Mouse (Mus musculus) right cerebral cortex, postnatal 14 days (tissue): ENCODE data around the gene Rgs2.

ENCODE experiments used
- DNase-seq: peaks from one replicate; pipeline ENCODE4 v3.0.0; 2022

Gene Rgs2

GRCm38 (mm10) chr1:143982765-143983312 is 21.1 kb downstream of the Rgs2 start:
- DNase-seq: no peak

- no peak for DNase-seq
These were observed 21.7 kb downstream of the Rgs2 start for GRCm38 (mm10) chr1:143982085-143982764.

- no peak for DNase-seq
These were observed 23.1 kb downstream of the Rgs2 start for GRCm38 (mm10) chr1:143980811-143981210.

- no peak for DNase-seq
These were observed 29.3 kb downstream of the Rgs2 start for GRCm38 (mm10) chr1:143974637-143975036.

- no peak for DNase-seq
These were observed 41.7 kb downstream of the Rgs2 start for GRCm38 (mm10) chr1:143962301-143962700.

- DNase-seq: no peak
These were observed 43.6 kb downstream of the Rgs2 start for GRCm38 (mm10) chr1:143960340-143960739.

DNA sequence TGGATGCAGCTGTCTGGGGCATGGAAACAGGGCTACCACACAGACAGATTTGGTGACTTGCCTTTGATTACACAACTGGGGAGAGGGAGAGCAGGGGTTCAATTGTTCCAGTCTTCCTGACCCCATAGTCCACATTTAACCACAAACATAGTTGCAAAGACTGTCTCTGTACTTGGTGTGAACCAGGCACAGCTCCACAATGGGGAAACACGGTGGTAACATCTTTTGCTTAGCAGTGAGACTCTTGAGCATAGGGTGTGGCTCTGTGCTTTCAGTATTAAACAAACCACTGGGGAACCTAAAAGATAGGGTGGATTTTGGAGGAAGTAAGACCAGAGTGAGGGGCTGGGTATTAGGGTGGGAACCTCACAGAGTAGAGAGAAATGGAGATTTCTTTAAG is 47.9 kb downstream of the Rgs2 start:
- DNase-seq: no peak

GRCm38 (mm10) chr1:143952841-143953240 is 51.1 kb downstream of the Rgs2 start:
- no peak for DNase-seq
